Mouse (Mus musculus) left cerebral cortex, postnatal 14 days (tissue): ENCODE measurements around the gene Tbc1d14. TPM values are rescaled to one million over a fixed set of nuclear protein-coding genes. Genes with fewer than 3 reads are reported as not detected.

Source experiments
- DNase-seq, 2 experiments: peaks; one replicate each; pipeline ENCODE4 v3.0.0; 2021 to 2022; ENCODE audit warnings: low spot score in 2 of 2, mixed read lengths in 1 of 2
- intact Hi-C: fragments of 180-260 bp; cut with DNase I; formaldehyde crosslinking; loops from one replicate; pipeline ENCODE4 v1.15.1; 2025
- total RNA-seq, 2 experiments: library from RNA; stranded (reverse); gene quantifications; 2 replicates each; pipeline ENCODE4 v1.2.3; 2021

Gene Tbc1d14
- total RNA-seq, 2 experiments from 2014 or later: 77.9 to 82.0 TPM

GRCm38 (mm10) chr5:36559106-36559505 lies 34.0 kb downstream of the Tbc1d14 start:
- intact Hi-C loops: no loop called here
- no peak for DNase-seq

GRCm38 (mm10) chr5:36558526-36558925 lies 34.5 kb downstream of the Tbc1d14 start:
- DNase-seq: no peak
- intact Hi-C loops: no loop called here

GRCm38 (mm10) chr5:36557584-36558308 lies 35.3 kb downstream of the Tbc1d14 start:
- intact Hi-C loops: no loop called here
- no peak for DNase-seq

GRCm38 (mm10) chr5:36556906-36557305 lies 36.2 kb downstream of the Tbc1d14 start:
- no peak for DNase-seq
- intact Hi-C loops: no loop called here

GRCm38 (mm10) chr5:36556289-36556688 lies 36.8 kb downstream of the Tbc1d14 start:
- intact Hi-C loops: no loop called here
- no peak for DNase-seq

GRCm38 (mm10) chr5:36554496-36554895 lies 38.6 kb downstream of the Tbc1d14 start:
- intact Hi-C loops: no loop called here
- DNase-seq: no peak

GRCm38 (mm10) chr5:36553886-36554285 lies 39.2 kb downstream of the Tbc1d14 start:
- DNase-seq: no peak
- intact Hi-C loops: no loop called here

GRCm38 (mm10) chr5:36553056-36553606 lies 39.9 kb downstream of the Tbc1d14 start:
- DNase-seq: no peak
- intact Hi-C loops: no loop called here

- intact Hi-C loops: no loop called here
- no peak for DNase-seq
Measured at GRCm38 (mm10) chr5:36552391-36552790, 40.7 kb downstream of the Tbc1d14 start.

GRCm38 (mm10) chr5:36549243-36549642 lies 43.8 kb downstream of the Tbc1d14 start:
- no peak for DNase-seq
- intact Hi-C loops: no loop called here

GRCm38 (mm10) chr5:36544765-36545164 lies 48.3 kb downstream of the Tbc1d14 start:
- DNase-seq: no peak
- intact Hi-C loops: no loop called here

GRCm38 (mm10) chr5:36540928-36541327 lies 52.1 kb downstream of the Tbc1d14 start:
- intact Hi-C loops: no loop called here

GRCm38 (mm10) chr5:36538576-36539187 lies 54.4 kb downstream of the Tbc1d14 start:
- intact Hi-C loops: no loop called here

More at GRCm38 (mm10) chr5:36540928-36541327, 52.1 kb downstream of the Tbc1d14 start:
- DNase-seq: no peak

GRCm38 (mm10) chr5:36536424-36536823 lies 56.7 kb downstream of the Tbc1d14 start:
- no peak for DNase-seq
- intact Hi-C loops: no loop called here

More at GRCm38 (mm10) chr5:36538576-36539187, 54.4 kb downstream of the Tbc1d14 start:
- DNase-seq: peak; percentile 58 to 70

GRCm38 (mm10) chr5:36535438-36536176 lies 57.5 kb downstream of the Tbc1d14 start:
- intact Hi-C loops: no loop called here
- no peak for DNase-seq

GRCm38 (mm10) chr5:36534455-36535030 lies 58.5 kb downstream of the Tbc1d14 start:
- no peak for DNase-seq
- intact Hi-C loops: loop anchor here (5.0 kb wide), 1 partner anchor 48 kb away; no protein-coding TSS in a partner anchor

- peak; percentile 92 for DNase-seq
- intact Hi-C loops: loop anchor here (5.0 kb wide), 1 partner anchor 52 kb away; no protein-coding TSS in a partner anchor
Measured at GRCm38 (mm10) chr5:36530129-36530751, 62.8 kb downstream of the Tbc1d14 start.

- DNase-seq: no peak
- intact Hi-C loops: loop anchor here (5.0 kb wide), 2 partner anchors 53 to 213 kb away; no protein-coding TSS in a partner anchor
Measured at GRCm38 (mm10) chr5:36529698-36530097, 63.4 kb downstream of the Tbc1d14 start.

- intact Hi-C loops: loop anchor here (5.0 kb wide), 1 partner anchor 215 kb away; no protein-coding TSS in a partner anchor
- no peak for DNase-seq
Measured at GRCm38 (mm10) chr5:36526921-36527320, 66.2 kb downstream of the Tbc1d14 start.
